Mouse (Mus musculus): ENCODE measurements at regions not wholly inside any gene's neighbourhood (a gene's known extent, or its start where the extent isn't known, plus 50 kb on each side); places are given as distances from the start of the nearest gene placed in this dataset.
A peak's percentile ranks its signal among the peaks of the same experiment; 100 is the strongest.

- no peaks in the 10 kb centered on the region for H3K4me1 ChIP-seq (ENCODE audit: control insufficient read depth, insufficient read depth, low read depth, low read length)
- no peak overlapping the region for H3K27ac ChIP-seq (ENCODE audit: low read depth, low read length)
- no peak overlapping the region for H3K9ac ChIP-seq (ENCODE audit: low read depth, low read length)
- no peaks in the 10 kb centered on the region for H3K36me3 ChIP-seq (ENCODE audit: control insufficient read depth, insufficient read depth, low read length)
- H3K27me3 ChIP-seq (replicated peaks; ENCODE audit: control insufficient read depth, insufficient read depth, low read length), result no peaks in the 10 kb centered on the region
- no peak overlapping the region for H3K4me3 ChIP-seq (ENCODE audit: low read length)
- 86% methylated on average over 1 of the region's 1 CpGs for WGBS
- H3K4me2 ChIP-seq (ENCODE audit: low read length), result no peak overlapping the region
- H3K9me3 ChIP-seq (ENCODE audit: control insufficient read depth, low read length), result no peaks in the 10 kb centered on the region
- no peak for ATAC-seq
Observed at GRCm38 (mm10) chr9:74793394-74793793, 68.3 kb upstream of the Onecut1 start.

- H3K4me1 ChIP-seq (ENCODE audit: control insufficient read depth, insufficient read depth, low read depth, low read length), result no peaks in the 10 kb centered on the region
- no peak overlapping the region for H3K27ac ChIP-seq (ENCODE audit: low read depth, low read length)
- no peak for ATAC-seq
- H3K36me3 ChIP-seq (ENCODE audit: control insufficient read depth, insufficient read depth, low read length), result no peaks in the 10 kb centered on the region
- H3K9ac ChIP-seq (ENCODE audit: low read depth, low read length), result no peak overlapping the region
- H3K27me3 ChIP-seq (replicated peaks; ENCODE audit: control insufficient read depth, insufficient read depth, low read length), result no peaks in the 10 kb centered on the region
- WGBS, result 85% methylated on average over 4 of the region's 4 CpGs
- H3K9me3 ChIP-seq (ENCODE audit: control insufficient read depth, low read length), result no peaks in the 10 kb centered on the region
- H3K4me3 ChIP-seq (ENCODE audit: low read length), result no peak overlapping the region
- no peak overlapping the region for H3K4me2 ChIP-seq (ENCODE audit: low read length)
Observed at GRCm38 (mm10) chr9:74795994-74796393, 65.7 kb upstream of the Onecut1 start.

GRCm38 (mm10) chr9:74797272-74797844 lies 64.4 kb upstream of the Onecut1 start:
- Histone ChIP-seq H3K4me3 (ENCODE audit: low read length) (no peak overlapping the region), H3K27ac (ENCODE audit: low read depth, low read length) (no peak overlapping the region), H3K27me3 (replicated peaks; ENCODE audit: control insufficient read depth, insufficient read depth, low read length) (no peaks in the 10 kb centered on the region), H3K4me1 (ENCODE audit: control insufficient read depth, insufficient read depth, low read depth, low read length) (no peaks in the 10 kb centered on the region), H3K9ac (ENCODE audit: low read depth, low read length) (no peak overlapping the region), H3K9me3 (ENCODE audit: control insufficient read depth, low read length) (no peaks in the 10 kb centered on the region), H3K4me2 (ENCODE audit: low read length) (no peak overlapping the region), H3K36me3 (ENCODE audit: control insufficient read depth, insufficient read depth, low read length) (no peaks in the 10 kb centered on the region)
- no peak for ATAC-seq
- 57% methylated on average over 5 of the region's 5 CpGs for WGBS

- H3K27me3 ChIP-seq (replicated peaks; ENCODE audit: control insufficient read depth, insufficient read depth, low read length), result no peaks in the 10 kb centered on the region
- no peak overlapping the region for H3K9ac ChIP-seq (ENCODE audit: low read depth, low read length)
- no peaks in the 10 kb centered on the region for H3K4me1 ChIP-seq (ENCODE audit: control insufficient read depth, insufficient read depth, low read depth, low read length)
- H3K4me3 ChIP-seq (ENCODE audit: low read length), result no peak overlapping the region
- no peak overlapping the region for H3K4me2 ChIP-seq (ENCODE audit: low read length)
- H3K9me3 ChIP-seq (ENCODE audit: control insufficient read depth, low read length), result no peaks in the 10 kb centered on the region; the same call in 1 of the 2 replicates
- WGBS, result 80% methylated on average over 4 of the region's 4 CpGs
- no peaks in the 10 kb centered on the region for H3K36me3 ChIP-seq (ENCODE audit: control insufficient read depth, insufficient read depth, low read length)
- H3K27ac ChIP-seq (ENCODE audit: low read depth, low read length), result no peak overlapping the region
- no peak for ATAC-seq
Observed at GRCm38 (mm10) chr9:74801091-74801490, 60.6 kb upstream of the Onecut1 start.

- WGBS, result 26% methylated on average over 8 of the region's 8 CpGs
Observed at GRCm38 (mm10) chr9:74811437-74811836, 50.3 kb upstream of the Onecut1 start.

More at GRCm38 (mm10) chr9:74811437-74811836, 50.3 kb upstream of the Onecut1 start:
- Histone ChIP-seq H3K27me3 (replicated peaks; ENCODE audit: control insufficient read depth, insufficient read depth, low read length) (no peaks in the 10 kb centered on the region), H3K9ac (ENCODE audit: low read depth, low read length) (no peak overlapping the region), H3K4me1 (ENCODE audit: control insufficient read depth, insufficient read depth, low read depth, low read length) (peaks cover 6% of the 10 kb centered on the region; the same call in 1 of the 2 replicates), H3K4me2 (ENCODE audit: low read length) (no peak overlapping the region), H3K36me3 (ENCODE audit: control insufficient read depth, insufficient read depth, low read length) (no peaks in the 10 kb centered on the region), H3K4me3 (ENCODE audit: low read length) (no peak overlapping the region), H3K9me3 (ENCODE audit: control insufficient read depth, low read length) (no peaks in the 10 kb centered on the region), H3K27ac (ENCODE audit: low read depth, low read length) (no peak overlapping the region)
- peak; percentile 60; the same call in 1 of the 2 replicates for ATAC-seq
